Mouse (Mus musculus) intestine, postnatal 0 days (tissue): Measurements from ENCODE around the gene Tcf7l2. TPM values are rescaled to one million over a fixed set of nuclear protein-coding genes. Genes with fewer than 3 reads are reported as not detected.

ENCODE experiments used
- ATAC-seq: fragments of 200-750 bp; cut with Nextera tagmentation; 2 replicates; pipeline ENCODE4 v1.8.0; 2017; ENCODE audit warnings: mild to moderate bottlenecking, moderate TSS enrichment, moderate library complexity
- H3K27ac ChIP-seq: fragments of 300-500 bp; sonication (generic); 2 replicates; pipeline ENCODE4 v1.5.1; 2014; ENCODE audit warnings: mild to moderate bottlenecking, low read depth, low read length, moderate library complexity
- H3K27me3 ChIP-seq: fragments of 300-500 bp; sonication (generic); replicated peaks from 2 replicates; pipeline ENCODE4 v1.6.1; 2014; ENCODE audit warnings: low read length, mixed read lengths; ENCODE audit not compliant: control insufficient read depth, insufficient read depth
- H3K36me3 ChIP-seq: fragments of 300-500 bp; sonication (generic); 2 replicates; pipeline ENCODE4 v1.6.1; 2014; ENCODE audit warnings: mild to moderate bottlenecking, moderate library complexity; ENCODE audit not compliant: control insufficient read depth, insufficient read depth
- H3K4me1 ChIP-seq: fragments of 300-500 bp; sonication (generic); replicated peaks from 2 replicates; pipeline ENCODE4 v1.6.1; 2014; ENCODE audit warnings: antibody characterized with exemption, low read length, mixed read lengths; ENCODE audit not compliant: control insufficient read depth, insufficient read depth
- H3K4me2 ChIP-seq: fragments of 300-500 bp; sonication (generic); replicated peaks from 2 replicates; pipeline ENCODE4 v1.6.1; 2014; ENCODE audit warnings: low read depth, mild to moderate bottlenecking, moderate library complexity
- H3K4me3 ChIP-seq: fragments of 300-500 bp; sonication (generic); 2 replicates; pipeline ENCODE4 v1.5.1; 2014; ENCODE audit warnings: low read depth, low read length
- H3K9ac ChIP-seq: fragments of 300-500 bp; sonication (generic); 2 replicates; pipeline ENCODE4 v1.6.1; 2014; ENCODE audit warnings: mild to moderate bottlenecking, low read depth, low read length
- H3K9me3 ChIP-seq: fragments of 300-500 bp; sonication (generic); 2 replicates; pipeline ENCODE4 v1.6.1; 2016; ENCODE audit warnings: mixed run types; ENCODE audit not compliant: control insufficient read depth
- CTCF ChIP-seq: sonication (generic); IDR thresholded peaks from 2 replicates; pipeline ENCODE4 v1.5.1; 2016; ENCODE audit warnings: low read depth, mild to moderate bottlenecking, control low read depth, antibody characterized with exemption, moderate library complexity
- WGBS: fragments of 180-500 bp; shearing (Covaris S2); extraction: QIAGEN DNeasy Blood & Tissue Kit; methylation state at CpG from one replicate; pipeline ENCODE4 v1.1.7; 2014; 5-methylcytosine and 5-hydroxymethylcytosine counted together
- polyA plus RNA-seq: library from polyadenylated mRNA; unstranded; fragments of >200 nt; fragmentation: Nextera tagmentation; extraction: Ambion mirVana; gene quantifications from 2 replicates; pipeline ENCODE4 v1.2.1, GENCODE M21; 2015

The Tcf7l2 gene
- polyA plus RNA-seq, 1 experiment from 2014 or later, result 32.4 TPM

DNA sequence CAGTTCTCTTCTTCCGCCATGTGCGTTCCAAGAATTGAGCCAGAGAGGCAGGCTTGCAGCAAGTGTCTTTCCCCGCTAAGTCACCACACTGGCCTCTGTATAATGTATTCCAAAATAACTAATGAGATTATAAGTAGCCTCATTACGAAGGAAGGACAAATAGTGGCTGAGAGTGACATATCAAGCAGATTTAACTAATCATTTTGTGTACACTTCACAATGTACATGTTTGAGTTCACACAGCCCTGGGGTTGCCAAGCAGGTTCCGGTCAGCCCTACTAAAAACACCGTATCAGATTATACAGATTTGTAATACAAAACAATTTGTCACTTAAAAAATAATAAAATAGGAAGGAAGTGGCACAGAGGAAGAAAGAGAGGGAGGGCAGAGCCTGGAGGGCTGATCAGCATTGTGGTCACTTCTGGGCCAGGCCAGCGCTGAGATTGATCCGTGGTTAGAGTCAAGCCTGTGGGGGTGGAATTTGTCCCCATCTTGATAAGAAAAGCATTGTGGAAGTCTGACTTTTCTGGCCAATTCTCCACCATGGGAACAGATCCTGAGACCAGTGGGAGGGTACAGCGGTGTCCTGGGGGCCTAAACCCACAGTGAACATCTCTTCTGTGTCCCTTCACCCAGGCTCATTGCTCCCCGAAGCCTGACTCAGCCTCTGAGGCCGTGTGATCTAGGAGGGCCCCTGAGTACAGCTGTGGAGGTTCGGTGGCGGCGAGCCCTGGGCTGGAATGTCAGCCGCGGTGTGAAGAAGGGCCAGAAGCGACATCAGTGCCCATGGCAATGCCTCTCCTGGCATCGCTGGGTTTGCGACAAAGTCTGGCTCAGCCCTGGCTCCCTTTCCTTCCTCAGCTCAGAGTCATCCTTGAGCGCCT lies 21.9 kb upstream of the Tcf7l2 start:
- ATAC-seq, result no peak
- Histone ChIP-seq H3K9ac (no peak overlapping the region), H3K4me1 (no peaks in the 10 kb centered on the region), H3K4me3 (no peak overlapping the region), H3K9me3 (no peaks in the 10 kb centered on the region), H3K36me3 (no peaks in the 10 kb centered on the region), H3K4me2 (no peak overlapping the region), H3K27ac (no peak overlapping the region), H3K27me3 (no peaks in the 10 kb centered on the region)
- TF ChIP-seq CTCF, result no peak
- WGBS, result 72% methylated on average over 20 of the region's 20 CpGs

DNA sequence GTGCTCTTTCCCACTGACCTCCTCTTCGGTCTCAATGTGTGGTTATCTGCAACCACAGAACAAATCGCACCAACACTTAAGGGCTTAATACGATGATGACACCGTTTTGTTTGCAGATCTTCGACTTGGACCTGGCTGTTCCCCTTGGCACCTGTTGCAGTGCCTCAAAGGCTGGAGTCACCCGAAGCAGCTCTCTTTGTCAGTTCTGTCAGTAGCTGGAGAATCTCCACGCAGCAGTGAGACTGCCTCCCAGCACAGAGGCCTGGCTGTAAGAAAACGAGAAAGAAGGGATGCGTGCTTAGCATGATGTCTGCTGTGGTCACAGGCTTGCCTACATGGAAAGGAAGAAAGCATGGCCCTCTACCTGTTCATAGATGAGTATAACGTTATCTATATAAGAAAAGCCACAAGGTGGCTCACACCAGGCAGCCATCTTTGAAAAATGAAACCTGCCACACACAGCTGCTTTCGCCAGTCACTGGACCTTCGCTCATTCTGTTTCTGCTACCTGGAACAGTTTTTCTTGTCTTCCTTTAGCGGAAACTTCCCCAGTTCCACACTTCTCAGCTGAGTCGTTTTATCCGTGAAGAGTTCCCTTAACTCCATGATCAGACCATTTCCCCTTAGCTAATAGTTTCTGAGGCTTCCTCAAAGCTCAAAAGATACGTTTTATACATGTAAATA lies 21.1 kb upstream of the Tcf7l2 start:
- no peak overlapping the region for H3K4me2 ChIP-seq
- H3K27ac ChIP-seq, result no peak overlapping the region
- H3K4me3 ChIP-seq, result no peak overlapping the region
- H3K36me3 ChIP-seq, result no peaks in the 10 kb centered on the region
- H3K4me1 ChIP-seq, result no peaks in the 10 kb centered on the region
- no peaks in the 10 kb centered on the region for H3K9me3 ChIP-seq
- no peak; the same call in 1 of the 2 replicates for TF ChIP-seq CTCF
- WGBS, result 73% methylated on average over 16 of the region's 16 CpGs
- no peak for ATAC-seq
- no peaks in the 10 kb centered on the region for H3K27me3 ChIP-seq
- no peak overlapping the region for H3K9ac ChIP-seq

DNA sequence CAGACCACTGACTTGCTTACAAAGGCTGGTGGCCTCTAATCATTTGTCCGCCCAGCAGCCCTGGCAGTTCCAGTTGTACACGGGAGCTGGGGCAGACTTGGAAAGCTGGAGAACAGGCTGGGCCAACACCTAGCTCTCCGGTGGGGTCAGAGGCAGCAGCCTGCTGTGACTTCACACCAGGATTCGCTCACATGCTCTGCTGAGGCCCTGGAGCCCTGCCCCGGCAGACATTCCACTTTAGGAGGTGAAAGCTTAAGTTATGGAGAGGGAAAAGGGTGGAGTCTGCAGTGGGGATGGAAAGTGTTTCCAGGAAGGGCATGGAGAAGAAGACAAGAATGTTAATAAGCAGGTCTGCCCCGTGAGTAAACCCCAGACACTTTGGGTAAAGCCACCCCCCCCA lies 19.2 kb upstream of the Tcf7l2 start:
- Histone ChIP-seq H3K27ac (no peak overlapping the region), H3K36me3 (no peaks in the 10 kb centered on the region), H3K9ac (no peak overlapping the region), H3K4me1 (no peaks in the 10 kb centered on the region), H3K4me3 (no peak overlapping the region), H3K4me2 (no peak overlapping the region), H3K27me3 (no peaks in the 10 kb centered on the region), H3K9me3 (no peaks in the 10 kb centered on the region)
- TF ChIP-seq CTCF, result no peak
- ATAC-seq, result peak; percentile 53
- WGBS, result 17% methylated on average over 6 of the region's 6 CpGs

DNA sequence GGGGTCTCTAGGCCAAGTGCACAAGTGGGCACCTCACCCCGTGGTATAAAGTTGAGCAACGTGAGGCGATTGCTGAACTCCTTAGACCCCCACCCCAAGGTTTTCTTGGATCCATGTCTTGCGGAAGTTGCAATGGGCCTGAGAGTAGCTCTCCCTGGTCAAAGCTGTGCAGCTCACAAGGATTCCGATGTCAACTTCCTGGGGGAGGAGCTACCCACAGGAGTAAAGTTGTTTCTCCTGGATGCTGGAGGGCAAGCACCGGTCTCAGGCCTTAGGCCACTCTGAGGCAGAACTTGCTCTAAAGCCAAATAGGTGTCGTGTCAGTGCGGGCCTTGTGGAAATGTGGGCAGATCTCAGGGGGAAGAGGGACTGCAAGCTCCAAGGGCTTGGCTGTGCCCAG lies 12.2 kb upstream of the Tcf7l2 start:
- H3K9me3 ChIP-seq, result no peaks in the 10 kb centered on the region
- no peaks in the 10 kb centered on the region for H3K27me3 ChIP-seq
- H3K36me3 ChIP-seq, result no peaks in the 10 kb centered on the region
- no peak for TF ChIP-seq CTCF
- H3K4me2 ChIP-seq, result no peak overlapping the region
- no peak overlapping the region for H3K27ac ChIP-seq
- 0 out of 2 replicates have a peak, but pooled peaks cover 5% of the 10 kb centered on the region for H3K4me1 ChIP-seq
- 78% methylated on average over 8 of the region's 8 CpGs for WGBS
- H3K4me3 ChIP-seq, result no peak overlapping the region
- no peak overlapping the region for H3K9ac ChIP-seq
- ATAC-seq, result no peak

- 25% methylated on average over 6 of the region's 6 CpGs for WGBS
These were observed 9.1 kb upstream of the Tcf7l2 start for GRCm38 (mm10) chr19:55732499-55732898.

DNA sequence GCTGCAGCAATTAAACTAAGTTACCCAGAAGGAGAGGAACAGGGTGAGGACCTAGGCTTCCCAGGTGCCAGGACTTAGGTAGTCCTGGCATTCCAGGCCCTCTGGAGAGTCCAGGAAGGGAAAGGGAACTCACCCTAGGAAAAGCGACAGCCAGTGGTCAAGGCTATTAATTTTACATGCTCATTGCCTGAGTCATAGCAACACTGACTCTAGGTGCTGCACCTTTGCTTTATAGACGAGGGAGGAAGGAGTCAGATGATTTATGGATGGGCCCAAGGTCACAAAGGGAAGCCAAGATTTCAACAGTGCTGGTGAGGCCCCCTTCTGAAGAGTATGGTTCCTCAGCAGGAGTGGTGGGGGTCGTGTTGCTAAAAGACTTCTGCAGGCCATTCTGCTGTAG lies 8.6 kb upstream of the Tcf7l2 start:
- no peaks in the 10 kb centered on the region for H3K9me3 ChIP-seq
- 16% methylated on average over 3 of the region's 3 CpGs for WGBS
- H3K36me3 ChIP-seq, result no peaks in the 10 kb centered on the region
- peak; percentile 31 for TF ChIP-seq CTCF
- ATAC-seq, result peak; percentile 82
- H3K9ac ChIP-seq, result no peak overlapping the region
- no peak overlapping the region for H3K4me3 ChIP-seq
- H3K27me3 ChIP-seq, result no peaks in the 10 kb centered on the region
- 0 out of 2 replicates have a peak, but pooled peaks cover 8% of the 10 kb centered on the region for H3K4me1 ChIP-seq
- no peak overlapping the region for H3K4me2 ChIP-seq
- H3K27ac ChIP-seq, result peak overlapping the region; percentile 83

More at GRCm38 (mm10) chr19:55732499-55732898, 9.1 kb upstream of the Tcf7l2 start:
- TF ChIP-seq CTCF, result 0 out of 2 replicates have a peak, but pooled peaks have one; percentile 12
- peak; percentile 74 for ATAC-seq
- H3K36me3 ChIP-seq, result no peaks in the 10 kb centered on the region
- H3K4me3 ChIP-seq, result no peak overlapping the region
- no peaks in the 10 kb centered on the region for H3K27me3 ChIP-seq
- H3K4me2 ChIP-seq, result no peak overlapping the region
- H3K4me1 ChIP-seq, result 0 out of 2 replicates have a peak, but pooled peaks cover 8% of the 10 kb centered on the region
- no peak overlapping the region for H3K9ac ChIP-seq
- H3K9me3 ChIP-seq, result no peaks in the 10 kb centered on the region
- H3K27ac ChIP-seq, result peak overlapping the region; percentile 83
